Mouse (Mus musculus) spleen, adult 2 months (tissue): ENCODE results near the gene Polrmt. TPM values are rescaled to one million over a fixed set of nuclear protein-coding genes. Genes with fewer than 3 reads are reported as not detected.

Source experiments
- DNase-seq, 2 experiments: peaks; one replicate each; pipeline versions ENCODE4 v3.0.0 to v3.0.0-alpha.2; 2012 to 2021; ENCODE audit warnings: low spot score in 2 of 2, low read depth in 1 of 2
- H3K27ac ChIP-seq: fragments of 200-500 bp; 2 replicates; pipeline ENCODE4 v1.5.1; 2012; ENCODE audit warnings: low read length, inconsistent platforms; ENCODE audit not compliant: insufficient read depth
- H3K27me3 ChIP-seq: fragments of 200-500 bp; 2 replicates; pipeline ENCODE4 v1.6.1; 2012; ENCODE audit warnings: mild to moderate bottlenecking, moderate library complexity, low read length, inconsistent platforms; ENCODE audit not compliant: control insufficient read depth, insufficient read depth
- H3K36me3 ChIP-seq: fragments of 200-500 bp; 2 replicates; pipeline ENCODE4 v1.6.1; 2012; ENCODE audit warnings: mild to moderate bottlenecking, low read length, inconsistent platforms; ENCODE audit not compliant: control insufficient read depth, insufficient read depth
- H3K4me1 ChIP-seq: fragments of 200-500 bp; 2 replicates; pipeline ENCODE4 v1.6.1; 2011; ENCODE audit warnings: inconsistent platforms; ENCODE audit not compliant: control insufficient read depth, insufficient read depth, insufficient read length
- H3K4me3 ChIP-seq: fragments of 200-500 bp; 2 replicates; pipeline ENCODE4 v1.5.1; 2011; ENCODE audit warnings: mild to moderate bottlenecking, inconsistent platforms; ENCODE audit not compliant: insufficient read depth, insufficient read length; ENCODE audit errors: extremely low read depth
- CTCF ChIP-seq: fragments of 200-500 bp; IDR thresholded peaks from 2 replicates; pipeline ENCODE4 v1.5.1; 2011; ENCODE audit warnings: mild to moderate bottlenecking, inconsistent platforms; ENCODE audit not compliant: insufficient read depth, insufficient read length, insufficient replicate concordance; ENCODE audit errors: extremely low read depth
- POLR2A ChIP-seq: fragments of 200-500 bp; IDR thresholded peaks from 2 replicates; pipeline ENCODE4 v1.6.1; 2011; ENCODE audit warnings: low read depth, low read length, inconsistent platforms
- WGBS: fragments of 180-500 bp; shearing (Covaris S2); methylation state at CpG from one replicate; pipeline ENCODE4 v1.1.7; 2018; 5-methylcytosine and 5-hydroxymethylcytosine counted together
- polyA plus RNA-seq: library from polyadenylated mRNA; depleted of rRNA; stranded (reverse); fragments of >200 nt; gene quantifications from 2 replicates; pipeline ENCODE4 v1.2.3, GENCODE M21; 2012

Polrmt gene
- polyA plus RNA-seq, 1 experiment: 62.5 TPM

DNA sequence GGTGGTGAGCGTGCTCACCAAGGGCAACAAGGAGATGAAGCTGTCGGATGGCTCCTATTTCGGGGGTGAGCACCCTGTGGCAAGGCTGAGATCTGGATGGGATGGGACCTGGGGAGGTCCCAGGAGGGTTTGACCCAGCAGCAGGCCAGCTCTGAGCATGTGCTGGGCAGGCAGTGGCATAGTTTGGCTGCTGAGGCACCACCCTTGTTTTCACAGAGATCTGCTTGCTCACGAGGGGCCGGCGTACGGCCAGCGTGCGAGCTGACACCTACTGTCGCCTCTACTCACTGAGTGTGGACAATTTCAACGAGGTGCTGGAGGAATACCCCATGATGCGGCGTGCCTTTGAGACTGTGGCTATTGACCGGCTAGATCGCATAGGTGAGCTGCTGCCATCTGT, 12.5 kb downstream of the Polrmt start:
- no peak overlapping the region for H3K4me3 ChIP-seq
- no peaks in the 10 kb centered on the region for H3K27me3 ChIP-seq
- H3K27ac ChIP-seq: no peak overlapping the region
- H3K4me1 ChIP-seq: no peaks in the 10 kb centered on the region
- no peak for DNase-seq
- H3K36me3 ChIP-seq: peaks cover 39% of the 10 kb centered on the region
- TF ChIP-seq POLR2A (no peak), CTCF (no peak)
- WGBS: 95% methylated on average over 15 of the region's 15 CpGs

DNA sequence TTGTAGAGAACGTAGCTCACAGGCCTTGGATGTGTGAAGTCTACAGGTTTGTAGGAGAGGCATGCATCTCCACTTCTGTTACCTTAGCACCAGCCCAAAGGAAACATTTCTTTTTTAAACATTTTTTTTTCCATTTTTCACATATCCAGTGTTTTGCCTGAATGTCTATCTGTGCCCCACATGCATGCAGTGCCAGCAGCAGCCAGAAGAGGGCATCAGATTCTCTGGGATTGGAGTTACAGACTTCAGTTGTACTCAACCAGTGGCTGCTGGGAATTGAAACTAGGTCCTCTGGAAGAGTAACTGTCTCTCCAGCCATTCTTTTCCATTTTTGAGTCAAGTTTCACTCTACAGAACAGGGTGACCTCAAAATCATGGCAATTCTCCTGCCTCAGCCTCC, 13.9 kb downstream of the Polrmt start:
- WGBS: 95% methylated on average over 1 of the region's 1 CpGs
- H3K4me1 ChIP-seq: no peaks in the 10 kb centered on the region
- H3K27ac ChIP-seq: no peak overlapping the region
- H3K27me3 ChIP-seq: no peaks in the 10 kb centered on the region
- no peak overlapping the region for H3K4me3 ChIP-seq
- DNase-seq: peak in 1 of 2 experiments; percentile 31
- peaks cover 29% of the 10 kb centered on the region for H3K36me3 ChIP-seq
- no peak for TF ChIP-seq POLR2A
- TF ChIP-seq CTCF: peak; percentile 25; the same call in 1 of the 2 replicates

DNA sequence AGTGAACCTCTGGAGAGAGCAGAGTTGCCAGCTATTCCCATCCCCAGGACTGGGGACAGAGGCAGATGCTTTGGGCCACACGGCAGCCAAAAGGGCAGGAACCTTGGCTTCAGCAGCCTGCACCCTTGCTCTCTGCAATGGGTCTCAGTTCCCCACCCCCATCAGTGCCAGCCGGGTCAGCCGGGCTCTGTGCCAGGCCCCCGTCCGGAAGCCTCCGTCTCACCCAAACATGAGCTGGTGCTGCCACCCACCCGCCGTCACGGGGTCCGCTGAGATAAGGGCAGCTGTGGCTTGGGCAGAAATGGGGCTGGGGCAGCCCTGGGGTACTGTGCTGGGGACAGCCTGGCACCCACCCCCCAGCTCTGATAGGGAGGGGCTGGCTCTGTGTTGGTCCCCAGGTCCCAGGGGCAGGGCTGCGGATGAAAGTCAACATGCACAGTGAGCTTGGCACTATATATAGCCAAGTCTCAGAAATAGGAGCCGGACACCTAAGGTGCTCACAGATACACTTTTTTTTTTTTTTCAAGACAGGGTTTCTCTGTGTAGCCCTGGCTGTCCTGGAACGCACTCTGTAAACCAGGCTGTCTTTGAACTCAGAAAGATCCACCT, 16.9 kb downstream of the Polrmt start:
- Histone ChIP-seq H3K27ac (no peak overlapping the region), H3K4me1 (no peaks in the 10 kb centered on the region), H3K4me3 (no peak overlapping the region), H3K36me3 (peaks cover 4% of the 10 kb centered on the region; the same call in 1 of the 2 replicates), H3K27me3 (no peaks in the 10 kb centered on the region)
- TF ChIP-seq CTCF (no peak), POLR2A (no peak)
- no peak for DNase-seq
- WGBS: 56% methylated on average over 13 of the region's 13 CpGs

DNA sequence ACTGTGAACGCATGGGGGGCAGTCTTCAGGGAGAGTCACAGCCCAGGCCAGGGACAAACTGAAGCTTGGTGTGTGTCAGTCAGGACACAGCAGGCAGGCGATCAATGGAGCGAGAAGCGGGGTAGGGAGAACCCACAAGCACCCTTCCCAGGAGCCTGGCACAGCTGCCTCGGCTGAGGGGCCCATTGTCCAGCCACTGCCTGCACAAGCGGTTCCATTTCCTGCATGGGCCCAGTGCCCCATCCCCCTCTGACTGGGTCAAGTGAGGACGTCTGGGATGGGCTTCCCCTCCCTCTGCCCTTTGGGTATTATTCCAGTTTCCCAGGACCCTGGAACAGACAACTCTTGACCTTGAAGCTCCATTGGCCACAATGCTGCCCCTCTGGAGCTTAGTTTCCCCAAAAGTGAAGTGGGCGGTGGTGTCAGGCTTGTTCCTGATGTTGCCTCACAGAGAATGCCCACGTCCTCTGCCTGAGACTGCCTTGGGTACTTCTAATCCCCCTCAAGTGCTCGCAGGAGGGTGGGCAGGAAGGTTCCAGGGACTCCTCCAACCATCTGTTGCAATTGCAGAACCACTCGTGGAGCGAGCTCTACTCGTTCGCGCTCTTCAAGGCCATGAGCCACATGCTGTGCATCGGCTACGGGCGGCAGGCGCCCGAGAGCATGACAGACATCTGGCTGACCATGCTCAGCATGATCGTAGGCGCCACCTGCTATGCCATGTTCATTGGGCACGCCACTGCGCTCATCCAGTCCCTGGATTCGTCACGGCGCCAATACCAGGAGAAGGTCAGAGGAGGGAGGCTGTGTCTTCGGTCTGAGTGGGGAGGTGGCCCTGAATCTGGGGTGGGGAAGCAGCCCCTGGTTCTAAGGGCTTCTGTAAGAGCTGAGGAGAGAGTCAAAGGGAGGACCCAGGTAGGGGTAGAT, 17.8 kb downstream of the Polrmt start:
- DNase-seq: no peak
- Histone ChIP-seq H3K4me1 (no peaks in the 10 kb centered on the region), H3K27ac (no peak overlapping the region), H3K4me3 (no peak overlapping the region), H3K36me3 (no peaks in the 10 kb centered on the region), H3K27me3 (no peaks in the 10 kb centered on the region)
- 63% methylated on average over 28 of the region's 28 CpGs for WGBS
- TF ChIP-seq POLR2A (no peak), CTCF (no peak)

DNA sequence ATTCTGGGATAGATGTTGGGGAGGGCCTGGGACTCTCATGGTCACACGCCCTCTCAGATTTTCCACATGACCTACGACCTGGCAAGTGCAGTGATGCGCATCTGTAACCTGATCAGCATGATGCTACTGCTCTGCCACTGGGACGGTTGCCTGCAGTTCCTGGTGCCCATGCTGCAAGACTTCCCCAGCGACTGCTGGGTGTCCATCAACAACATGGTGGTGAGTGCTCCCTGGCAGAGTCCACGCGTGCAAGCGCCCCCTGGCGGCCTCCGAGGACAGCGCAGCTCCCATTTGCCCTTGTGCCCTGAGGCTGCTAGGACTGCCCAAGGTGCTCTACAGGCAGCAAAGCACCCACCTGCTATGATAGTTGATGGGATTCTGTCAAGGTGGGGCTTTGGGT, 20.3 kb downstream of the Polrmt start:
- WGBS: 37% methylated on average over 11 of the region's 11 CpGs
- H3K4me1 ChIP-seq: no peaks in the 10 kb centered on the region
- no peaks in the 10 kb centered on the region for H3K27me3 ChIP-seq
- no peak overlapping the region for H3K27ac ChIP-seq
- H3K4me3 ChIP-seq: no peak overlapping the region
- peak in 1 of 2 experiments; percentile 27 for DNase-seq
- H3K36me3 ChIP-seq: no peaks in the 10 kb centered on the region
- peak; percentile 67; the same call in 1 of the 2 replicates for TF ChIP-seq CTCF
- TF ChIP-seq POLR2A: no peak

DNA sequence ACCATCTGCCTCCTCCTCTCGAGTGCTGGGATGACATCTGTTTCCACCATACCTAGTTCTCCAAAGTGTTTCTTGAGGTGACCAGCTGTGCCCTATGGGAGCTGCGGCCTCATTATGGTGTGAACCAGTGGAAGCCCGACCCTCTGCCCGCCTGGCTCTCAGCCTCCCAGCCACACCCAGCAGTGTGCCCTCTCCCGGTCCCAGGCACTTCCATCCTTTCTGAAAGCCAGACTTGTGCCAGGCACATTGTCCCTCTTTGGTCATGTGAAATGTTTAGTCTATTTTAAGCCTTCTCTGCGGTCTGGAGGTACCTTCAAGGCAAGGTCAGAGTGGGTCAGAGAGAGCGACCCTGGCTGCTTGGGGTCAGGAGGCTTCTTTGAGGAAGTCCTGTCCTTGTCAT, 22.7 kb downstream of the Polrmt start:
- Histone ChIP-seq H3K27me3 (0 out of 2 replicates have a peak, but pooled peaks cover 2% of the 10 kb centered on the region), H3K4me1 (no peaks in the 10 kb centered on the region), H3K27ac (no peak overlapping the region), H3K4me3 (no peak overlapping the region), H3K36me3 (no peaks in the 10 kb centered on the region)
- no peak for TF ChIP-seq CTCF
- TF ChIP-seq POLR2A: no peak
- no peak for DNase-seq
- 73% methylated on average over 7 of the region's 7 CpGs for WGBS
